Mouse (Mus musculus) hindbrain, embryonic 11.5 days (tissue): ENCODE results near the gene Bglap3. TPM values are rescaled to one million over a fixed set of nuclear protein-coding genes. Genes with fewer than 3 reads are reported as not detected.
"Not testable (repeated sequence)": the region's sequence is repeated elsewhere in the genome, so short reads cannot be mapped to it uniquely, and the experiment has no call there.

Experiments
- ATAC-seq: fragments of 200-750 bp; cut with Nextera tagmentation; 2 replicates; pipeline ENCODE4 v1.8.0; 2017; ENCODE audit warnings: mild to moderate bottlenecking, moderate TSS enrichment, moderate library complexity; ENCODE audit not compliant: low FRiP score
- DNase-seq: peaks from one replicate; pipeline ENCODE4 v3.0.0-alpha.2; 2015; ENCODE audit warnings: low spot score
- H3K27ac ChIP-seq: fragments of 300-500 bp; sonication (generic); 2 replicates; pipeline ENCODE4 v1.5.1; 2014; ENCODE audit warnings: mild to moderate bottlenecking, low read depth, low read length
- H3K27me3 ChIP-seq: fragments of 300-500 bp; sonication (generic); 2 replicates; pipeline ENCODE4 v1.6.1; 2014; ENCODE audit warnings: mild to moderate bottlenecking, low read length, moderate library complexity, mixed read lengths; ENCODE audit not compliant: control insufficient read depth, insufficient read depth
- H3K36me3 ChIP-seq: fragments of 300-500 bp; sonication (generic); 2 replicates; pipeline ENCODE4 v1.6.1; 2014; ENCODE audit warnings: mild to moderate bottlenecking, low read length, moderate library complexity, mixed read lengths; ENCODE audit not compliant: control insufficient read depth, insufficient read depth
- H3K4me1 ChIP-seq: fragments of 300-500 bp; sonication (generic); replicated peaks from 2 replicates; pipeline ENCODE4 v1.6.1; 2014; ENCODE audit warnings: low read length, mixed read lengths; ENCODE audit not compliant: control insufficient read depth, insufficient read depth
- H3K4me2 ChIP-seq: fragments of 300-500 bp; sonication (generic); replicated peaks from 2 replicates; pipeline ENCODE4 v1.6.1; 2014; ENCODE audit warnings: mild to moderate bottlenecking, low read depth, low read length
- H3K4me3 ChIP-seq: fragments of 300-500 bp; sonication (generic); 2 replicates; pipeline ENCODE4 v1.5.1; 2014; ENCODE audit warnings: low read depth, low read length
- H3K9ac ChIP-seq: fragments of 300-500 bp; sonication (generic); 2 replicates; pipeline ENCODE4 v1.6.1; 2014; ENCODE audit warnings: low read depth, low read length
- H3K9me3 ChIP-seq: fragments of 300-500 bp; sonication (generic); 2 replicates; pipeline ENCODE4 v1.6.1; 2016; ENCODE audit warnings: low read length; ENCODE audit not compliant: control insufficient read depth
- WGBS: fragments of 180-500 bp; shearing (Covaris S2); extraction: QIAGEN DNeasy Blood & Tissue Kit; methylation state at CpG from one replicate; pipeline ENCODE4 v1.1.7; 2014; 5-methylcytosine and 5-hydroxymethylcytosine counted together
- polyA plus RNA-seq: library from polyadenylated mRNA; unstranded; fragments of >200 nt; fragmentation: Nextera tagmentation; extraction: Ambion mirVana; gene quantifications from 2 replicates; pipeline ENCODE4 v1.2.1, GENCODE M21; 2014

Bglap3 gene
- polyA plus RNA-seq, 1 experiment from 2014 or later = 0.26 TPM

- Histone ChIP-seq H3K9ac (no peak overlapping the region), H3K4me3 (no peak overlapping the region), H3K9me3 (no peaks in the 10 kb centered on the region), H3K27me3 (no peaks in the 10 kb centered on the region), H3K36me3 (no peaks in the 10 kb centered on the region), H3K4me1 (no peaks in the 10 kb centered on the region), H3K27ac (no peak overlapping the region), H3K4me2 (no peak overlapping the region)
- no peak for ATAC-seq
- no peak for DNase-seq
- 92% methylated on average over 9 of the region's 9 CpGs for WGBS
These were observed 21.3 kb upstream of the Bglap3 start for GRCm38 (mm10) chr3:88393776-88394375.

GRCm38 (mm10) chr3:88384364-88384763 is 11.8 kb upstream of the Bglap3 start, which contains the start of gene Bglap:
Gene Bglap, minus strand, starts transcription at chr3:88384464.
- Histone ChIP-seq H3K9me3 (no peaks in the 10 kb centered on the region), H3K4me2 (no peak within 1 kb of the TSS), H3K27me3 (no peaks in the 10 kb centered on the region), H3K4me1 (no peaks in the 10 kb centered on the region), H3K27ac (no peak within 1 kb of the TSS), H3K9ac (no peak within 1 kb of the TSS), H3K4me3 (no peak within 1 kb of the TSS), H3K36me3 (no peaks in the 10 kb centered on the region)
- 84% methylated on average over 5 of the region's 5 CpGs for WGBS
- ATAC-seq (no peak), DNase-seq (no peak)

GRCm38 (mm10) chr3:88382383-88382782 is 9.8 kb upstream of the Bglap3 start:
- H3K27me3 ChIP-seq, H3K9ac ChIP-seq, H3K36me3 ChIP-seq, H3K27ac ChIP-seq, H3K4me1 ChIP-seq, H3K4me3 ChIP-seq, DNase-seq, H3K9me3 ChIP-seq, H3K4me2 ChIP-seq: not testable (repeated sequence)
- WGBS = 36% methylated on average over 1 of the region's 7 CpGs
- ATAC-seq = 0 out of 2 replicates have a peak, but pooled peaks have one; percentile 26

GRCm38 (mm10) chr3:88381389-88382315 is 9.1 kb upstream of the Bglap3 start:
- H3K9ac ChIP-seq = peak overlapping the region; percentile 34
- peak; percentile 79 for DNase-seq
- not testable (repeated sequence) for H3K27ac ChIP-seq, H3K27me3 ChIP-seq, H3K9me3 ChIP-seq, H3K36me3 ChIP-seq, H3K4me1 ChIP-seq
- peak; percentile 91 for ATAC-seq
- 0 out of 2 replicates have a peak overlapping the region, but pooled peaks have one; percentile 16 for H3K4me3 ChIP-seq
- WGBS = 7% methylated on average over 17 of the region's 22 CpGs
- H3K4me2 ChIP-seq = peak overlapping the region; percentile 35

- not testable (repeated sequence) for ATAC-seq, H3K4me2 ChIP-seq, DNase-seq, H3K27ac ChIP-seq, H3K9ac ChIP-seq, H3K27me3 ChIP-seq, H3K4me1 ChIP-seq, H3K36me3 ChIP-seq, H3K4me3 ChIP-seq, H3K9me3 ChIP-seq
- WGBS = 79% methylated on average over 4 of the region's 5 CpGs
These were observed 6.1 kb upstream of the Bglap3 start, which contains the start of gene Bglap2 for GRCm38 (mm10) chr3:88378599-88378998. Gene Bglap2, minus strand, starts transcription at chr3:88378699.

- not testable (repeated sequence) for DNase-seq, H3K4me1 ChIP-seq, H3K4me2 ChIP-seq, H3K4me3 ChIP-seq, H3K27me3 ChIP-seq, H3K9ac ChIP-seq, H3K9me3 ChIP-seq, H3K36me3 ChIP-seq
- ATAC-seq = 0 out of 2 replicates have a peak, but pooled peaks have one; percentile 28
- H3K27ac ChIP-seq = 0 out of 2 replicates have a peak overlapping the region, but pooled peaks have one; percentile 51
- 16% methylated on average over 5 of the region's 7 CpGs for WGBS
These were observed 4.1 kb upstream of the Bglap3 start for GRCm38 (mm10) chr3:88376644-88377043.

- H3K4me3 ChIP-seq, H3K4me1 ChIP-seq, H3K36me3 ChIP-seq, H3K9me3 ChIP-seq, H3K27me3 ChIP-seq: not testable (repeated sequence)
- ATAC-seq = peak; percentile 90
- Histone ChIP-seq H3K9ac (peak overlapping the region; percentile 37; the same call in 1 of the 2 replicates), H3K4me2 (peak overlapping the region; percentile 11), H3K27ac (0 out of 2 replicates have a peak overlapping the region, but pooled peaks have one; percentile 51)
- 10% methylated on average over 16 of the region's 19 CpGs for WGBS
- peak; percentile 67 for DNase-seq
These were observed 3.4 kb upstream of the Bglap3 start for GRCm38 (mm10) chr3:88375750-88376626.

GRCm38 (mm10) chr3:88368511-88368910 is 4.0 kb downstream of the Bglap3 start:
- ATAC-seq, H3K4me3 ChIP-seq, H3K4me1 ChIP-seq, H3K9me3 ChIP-seq, H3K9ac ChIP-seq, H3K36me3 ChIP-seq, H3K27ac ChIP-seq, DNase-seq, H3K4me2 ChIP-seq, H3K27me3 ChIP-seq: not testable (repeated sequence)
- WGBS = 91% methylated on average over 7 of the region's 7 CpGs
